Mouse (Mus musculus) kidney, postnatal 0 days (tissue): ENCODE results near the gene Ankub1. TPM values are rescaled to one million over a fixed set of nuclear protein-coding genes. Genes with fewer than 3 reads are reported as not detected.

ENCODE experiments used
- ATAC-seq: fragments of 200-750 bp; cut with Nextera tagmentation; replicated peaks from 2 replicates; pipeline ENCODE4 v1.8.0; 2017; ENCODE audit warnings: low read depth, moderate number of reproducible peaks, moderate TSS enrichment, moderate library complexity; ENCODE audit not compliant: low FRiP score
- DNase-seq: peaks from one replicate; pipeline ENCODE4 v3.0.0-alpha.2; 2016; ENCODE audit warnings: low spot score
- H3K27ac ChIP-seq: fragments of 300-500 bp; sonication (generic); 2 replicates; pipeline ENCODE4 v1.5.1; 2014; ENCODE audit warnings: mild to moderate bottlenecking
- H3K27me3 ChIP-seq: fragments of 300-500 bp; sonication (generic); 2 replicates; pipeline ENCODE4 v1.6.1; 2014; ENCODE audit warnings: low read length, mixed read lengths; ENCODE audit not compliant: insufficient read depth
- H3K36me3 ChIP-seq: fragments of 300-500 bp; sonication (generic); 2 replicates; pipeline ENCODE4 v1.6.1; 2014; ENCODE audit warnings: low read length, mixed read lengths; ENCODE audit not compliant: insufficient read depth
- H3K4me1 ChIP-seq: fragments of 300-500 bp; sonication (generic); replicated peaks from 2 replicates; pipeline ENCODE4 v1.6.1; 2014; ENCODE audit warnings: antibody characterized with exemption, low read length, mixed read lengths; ENCODE audit not compliant: insufficient read depth
- H3K4me2 ChIP-seq: fragments of 300-500 bp; sonication (generic); 2 replicates; pipeline ENCODE4 v1.6.1; 2014; ENCODE audit warnings: mild to moderate bottlenecking, low read length, moderate library complexity, mixed read lengths
- H3K4me3 ChIP-seq: fragments of 300-500 bp; sonication (generic); replicated peaks from 2 replicates; pipeline ENCODE4 v1.5.1; 2014; ENCODE audit warnings: low read depth, low read length
- H3K9ac ChIP-seq: fragments of 300-500 bp; sonication (generic); 2 replicates; pipeline ENCODE4 v1.6.1; 2014; ENCODE audit warnings: low read depth, low read length
- H3K9me3 ChIP-seq: fragments of 300-500 bp; sonication (generic); replicated peaks from 2 replicates; pipeline ENCODE4 v1.6.1; 2016; ENCODE audit warnings: low read length, inconsistent platforms, mixed read lengths
- CTCF ChIP-seq: IDR thresholded peaks from 2 replicates; pipeline ENCODE4 v1.5.1; 2016; ENCODE audit warnings: antibody characterized with exemption, low read depth, mild to moderate bottlenecking, moderate library complexity
- WGBS: fragments of 180-500 bp; shearing (Covaris S2); extraction: QIAGEN DNeasy Blood & Tissue Kit; methylation state at CpG from one replicate; pipeline ENCODE4 v1.1.7; 2014; 5-methylcytosine and 5-hydroxymethylcytosine counted together
- polyA plus RNA-seq: library from polyadenylated mRNA; unstranded; fragments of >200 nt; fragmentation: Nextera tagmentation; extraction: Ambion mirVana; gene quantifications from 2 replicates; pipeline ENCODE4 v1.2.1, GENCODE M21; 2015

Gene Ankub1
- polyA plus RNA-seq, 1 experiment from 2014 or later, result not detected

DNA sequence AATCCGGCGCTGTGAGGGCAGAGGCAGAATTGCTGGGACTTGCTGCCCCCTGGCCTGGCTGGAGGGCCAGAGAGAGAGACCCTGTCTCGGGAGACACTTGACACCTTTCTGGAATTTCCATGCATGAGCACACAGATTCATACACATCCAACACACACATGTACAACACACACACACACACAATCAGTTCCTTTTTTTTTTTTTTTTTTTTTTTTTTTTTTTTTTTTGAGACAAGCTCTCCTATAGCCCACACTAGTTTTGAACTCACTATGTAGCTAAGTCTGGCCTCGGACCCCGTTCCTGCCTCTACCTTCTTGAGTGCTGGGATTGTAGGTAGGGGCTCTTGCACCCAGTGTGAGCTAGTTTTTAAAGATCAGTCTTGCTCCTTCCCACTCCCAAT lies 26.7 kb downstream of the Ankub1 start:
- no peaks in the 10 kb centered on the region for H3K4me1 ChIP-seq
- no peak overlapping the region for H3K27ac ChIP-seq
- no peaks in the 10 kb centered on the region for H3K27me3 ChIP-seq
- ATAC-seq (no peak), DNase-seq (no peak)
- H3K4me2 ChIP-seq, result no peak overlapping the region
- H3K36me3 ChIP-seq, result no peaks in the 10 kb centered on the region
- TF ChIP-seq CTCF, result no peak
- no peaks in the 10 kb centered on the region for H3K9me3 ChIP-seq
- no peak overlapping the region for H3K9ac ChIP-seq
- H3K4me3 ChIP-seq, result no peak overlapping the region
- 82% methylated on average over 5 of the region's 5 CpGs for WGBS

DNA sequence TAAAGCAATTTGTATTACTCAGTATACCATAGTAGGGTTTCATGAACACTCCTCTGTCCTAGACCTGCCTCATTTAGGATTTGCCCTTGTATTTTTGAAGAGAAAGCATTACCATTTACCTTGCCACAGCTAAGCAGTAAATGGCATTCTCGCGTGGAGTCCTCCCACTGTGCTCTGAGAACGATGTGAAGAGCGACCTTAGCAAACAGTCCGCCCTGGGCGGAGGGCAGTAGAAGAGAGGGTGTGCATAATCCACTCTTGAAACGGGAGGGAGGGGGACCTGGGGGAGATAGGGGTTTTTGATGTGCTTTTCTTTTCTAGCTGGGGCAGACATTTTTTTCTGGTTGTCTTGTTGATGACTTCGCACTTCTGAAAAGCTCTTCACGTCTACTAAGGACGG lies 27.9 kb downstream of the Ankub1 start:
- no peak for TF ChIP-seq CTCF
- no peak overlapping the region for H3K9ac ChIP-seq
- no peak overlapping the region for H3K27ac ChIP-seq
- H3K36me3 ChIP-seq, result no peaks in the 10 kb centered on the region
- H3K4me2 ChIP-seq, result no peak overlapping the region
- DNase-seq, result no peak
- no peaks in the 10 kb centered on the region for H3K27me3 ChIP-seq
- no peak overlapping the region for H3K4me3 ChIP-seq
- H3K4me1 ChIP-seq, result no peaks in the 10 kb centered on the region
- 0 out of 2 replicates have a peak, but pooled peaks have one; percentile 40 for ATAC-seq
- WGBS, result 76% methylated on average over 10 of the region's 10 CpGs
- H3K9me3 ChIP-seq, result no peaks in the 10 kb centered on the region

- no peaks in the 10 kb centered on the region for H3K36me3 ChIP-seq
- no peaks in the 10 kb centered on the region for H3K27me3 ChIP-seq
- H3K4me2 ChIP-seq, result no peak overlapping the region
- H3K4me1 ChIP-seq, result no peaks in the 10 kb centered on the region
- no peak overlapping the region for H3K4me3 ChIP-seq
- ATAC-seq, result no peak
- WGBS, result 20% methylated on average over 6 of the region's 6 CpGs
- no peak overlapping the region for H3K9ac ChIP-seq
- peak; percentile 81 for TF ChIP-seq CTCF
- no peaks in the 10 kb centered on the region for H3K9me3 ChIP-seq
- peak; percentile 81 for DNase-seq
- H3K27ac ChIP-seq, result no peak overlapping the region
Observed at GRCm38 (mm10) chr3:57663731-57664130, 28.9 kb downstream of the Ankub1 start.

DNA sequence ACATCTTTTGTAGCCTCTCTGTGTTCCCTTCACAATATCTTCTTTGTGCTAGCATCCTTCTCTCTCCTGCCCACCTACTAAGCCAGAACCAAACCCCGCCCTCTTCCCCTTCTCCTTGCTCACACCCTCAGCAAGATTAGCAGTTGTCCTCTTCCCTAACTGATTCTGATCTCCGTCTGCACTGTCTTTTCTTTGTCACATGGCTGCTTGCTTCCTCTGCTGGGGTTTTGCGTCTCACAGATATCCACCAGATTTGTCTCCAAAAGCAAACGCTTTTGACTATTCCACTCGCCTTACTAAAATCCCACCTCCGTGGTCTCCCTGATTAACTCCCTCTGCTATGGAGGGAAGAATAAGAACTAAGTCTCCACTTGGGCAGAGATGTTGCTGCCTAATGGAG lies 34.0 kb downstream of the Ankub1 start:
- Histone ChIP-seq H3K9me3 (no peaks in the 10 kb centered on the region), H3K4me2 (no peak overlapping the region), H3K27ac (no peak overlapping the region), H3K4me1 (no peaks in the 10 kb centered on the region), H3K4me3 (no peak overlapping the region), H3K36me3 (no peaks in the 10 kb centered on the region), H3K27me3 (no peaks in the 10 kb centered on the region), H3K9ac (no peak overlapping the region)
- TF ChIP-seq CTCF, result no peak
- WGBS, result 72% methylated on average over 6 of the region's 6 CpGs
- DNase-seq (no peak), ATAC-seq (no peak)

DNA sequence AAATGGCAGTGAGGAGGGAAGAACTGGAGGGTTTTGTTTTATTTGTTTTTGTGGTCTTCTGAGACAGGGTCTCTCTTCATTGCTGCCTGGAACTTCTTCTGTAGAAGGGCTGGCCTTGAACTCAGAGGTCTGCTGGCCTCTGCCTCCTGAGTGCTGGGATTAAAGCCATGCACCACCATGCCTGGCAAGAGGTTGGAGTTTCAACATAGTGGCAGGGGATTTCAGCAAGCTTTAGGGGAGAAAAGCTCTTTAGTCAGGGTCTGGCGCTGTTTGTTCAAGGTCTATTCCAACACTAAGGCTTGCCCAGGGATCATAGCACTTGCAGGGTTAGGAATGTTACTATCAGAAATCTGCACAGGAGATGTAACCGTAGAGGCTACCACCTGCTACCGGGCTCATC lies 39.0 kb downstream of the Ankub1 start:
- H3K27me3 ChIP-seq, result no peaks in the 10 kb centered on the region
- no peak for DNase-seq
- no peak overlapping the region for H3K4me2 ChIP-seq
- WGBS, result 77% methylated on average over 3 of the region's 3 CpGs
- H3K27ac ChIP-seq, result no peak overlapping the region
- no peaks in the 10 kb centered on the region for H3K9me3 ChIP-seq
- no peak overlapping the region for H3K9ac ChIP-seq
- no peaks in the 10 kb centered on the region for H3K36me3 ChIP-seq
- ATAC-seq, result no peak
- no peak overlapping the region for H3K4me3 ChIP-seq
- no peak for TF ChIP-seq CTCF
- H3K4me1 ChIP-seq, result no peaks in the 10 kb centered on the region

GRCm38 (mm10) chr3:57652485-57652884 lies 40.1 kb downstream of the Ankub1 start:
- Histone ChIP-seq H3K27me3 (no peaks in the 10 kb centered on the region), H3K4me2 (no peak overlapping the region), H3K27ac (no peak overlapping the region), H3K9ac (no peak overlapping the region), H3K4me3 (no peak overlapping the region), H3K4me1 (no peaks in the 10 kb centered on the region), H3K9me3 (no peaks in the 10 kb centered on the region), H3K36me3 (no peaks in the 10 kb centered on the region)
- DNase-seq, result no peak
- no peak for ATAC-seq
- WGBS, result 91% methylated on average over 3 of the region's 3 CpGs
- TF ChIP-seq CTCF, result no peak

- Histone ChIP-seq H3K9me3 (no peaks in the 10 kb centered on the region), H3K9ac (peak overlapping the region; percentile 79), H3K4me2 (peak overlapping the region; percentile 75), H3K4me1 (no peaks in the 10 kb centered on the region), H3K27me3 (no peaks in the 10 kb centered on the region), H3K4me3 (peak overlapping the region; percentile 74), H3K36me3 (no peaks in the 10 kb centered on the region), H3K27ac (no peak overlapping the region; the same call in 1 of the 2 replicates)
- WGBS, result 69% methylated on average over 3 of the region's 3 CpGs
- TF ChIP-seq CTCF, result no peak
- no peak for DNase-seq
- peak; percentile 38 for ATAC-seq
Observed at GRCm38 (mm10) chr3:57651865-57652259, 40.7 kb downstream of the Ankub1 start.
